Mouse (Mus musculus) CH12.LX (cell line): ENCODE measurements around the gene Arhgef10l. TPM values are rescaled to one million over a fixed set of nuclear protein-coding genes. Genes with fewer than 3 reads are reported as not detected.

Experiments used
- DNase-seq: peaks from one replicate; pipeline ENCODE4 v3.0.0-alpha.2; 2013; ENCODE audit errors: extremely low read depth
- H3K27ac ChIP-seq: 2 replicates; pipeline ENCODE4 v1.5.1; 2012; ENCODE audit warnings: low read depth, mild to moderate bottlenecking, control low read depth, moderate library complexity; ENCODE audit not compliant: insufficient read depth
- H3K27me3 ChIP-seq: replicated peaks from 2 replicates; pipeline ENCODE3; 2012; ENCODE audit warnings: inconsistent platforms
- H3K36me3 ChIP-seq, 2 experiments: replicated peaks in 1 of 2; 2 replicates each; pipeline versions ENCODE3 to v1.6.1; 2012; ENCODE audit warnings: inconsistent platforms in 1 of 2, low read length in 1 of 2, mild to moderate bottlenecking in 1 of 2, mixed read lengths in 1 of 2, moderate library complexity in 1 of 2; ENCODE audit not compliant: control insufficient read depth in 1 of 2, insufficient read depth in 1 of 2
- H3K4me1 ChIP-seq, 2 experiments: 2 replicates each; pipeline ENCODE4 v1.6.1; 2012; ENCODE audit warnings: inconsistent platforms in 1 of 2, moderate library complexity in 1 of 2; ENCODE audit not compliant: insufficient read depth in 2 of 2, control insufficient read depth in 1 of 2
- H3K4me2 ChIP-seq: 2 replicates; pipeline ENCODE4 v1.6.1; 2012; ENCODE audit warnings: low read depth, mild to moderate bottlenecking, control low read depth; ENCODE audit not compliant: poor library complexity, insufficient read depth, severe bottlenecking
- H3K4me3 ChIP-seq, 3 experiments: fragments of 150-350 bp in 1 of 3; sonication (generic) in 1 of 3; replicated peaks in 1 of 3; 2 replicates each; pipeline versions ENCODE3 to v1.5.1; 2011 to 2012; ENCODE audit warnings: low read depth in 2 of 3, low read length in 2 of 3, mild to moderate bottlenecking in 2 of 3, moderate library complexity in 2 of 3, control low read depth in 1 of 3, improper control_type of control experiment in 1 of 3, inconsistent platforms in 1 of 3, mixed read lengths in 1 of 3; ENCODE audit not compliant: poor library complexity in 1 of 3
- H3K79me2 ChIP-seq: replicated peaks from 2 replicates; pipeline ENCODE4 v1.6.1; 2012; ENCODE audit warnings: mild to moderate bottlenecking, moderate library complexity; ENCODE audit not compliant: control insufficient read depth, poor library complexity, insufficient read depth, severe bottlenecking; ENCODE audit errors: extremely low read depth
- H3K9ac ChIP-seq: 2 replicates; pipeline ENCODE4 v1.6.1; 2012; ENCODE audit warnings: low read depth, mild to moderate bottlenecking, control low read depth, moderate library complexity; ENCODE audit not compliant: insufficient read depth
- H3K9me3 ChIP-seq: replicated peaks from 2 replicates; pipeline ENCODE3; 2012; ENCODE audit warnings: low read length, inconsistent platforms, mixed read lengths
- CHD1 ChIP-seq: IDR thresholded peaks from 2 replicates; pipeline ENCODE4 v1.6.1; 2012; ENCODE audit warnings: low read depth, low read length, improper control_type of control experiment, inconsistent platforms
- CHD2 ChIP-seq: IDR thresholded peaks from 2 replicates; pipeline ENCODE4 v1.6.1; 2011; ENCODE audit warnings: low read length, improper control_type of control experiment
- E2F4 ChIP-seq: IDR thresholded peaks from 2 replicates; pipeline ENCODE4 v1.6.1; 2011; ENCODE audit warnings: low read depth, low read length, improper control_type of control experiment; ENCODE audit not compliant: insufficient replicate concordance
- ELF1 ChIP-seq: IDR thresholded peaks from 2 replicates; pipeline ENCODE4 v1.6.1; 2014; ENCODE audit warnings: low read depth, mild to moderate bottlenecking, inconsistent platforms, low read length, improper control_type of control experiment
- ETS1 ChIP-seq: conservative IDR thresholded peaks from 2 replicates; pipeline ENCODE4 v1.6.1; 2012; ENCODE audit warnings: low read depth, mild to moderate bottlenecking, inconsistent platforms, low read length, improper control_type of control experiment, moderate library complexity
- GABPA ChIP-seq: IDR thresholded peaks from 2 replicates; pipeline ENCODE4 v1.6.1; 2012; ENCODE audit warnings: low read depth, low read length, improper control_type of control experiment, inconsistent platforms; ENCODE audit not compliant: insufficient replicate concordance
- HCFC1 ChIP-seq: IDR thresholded peaks from 2 replicates; pipeline ENCODE4 v1.6.1; 2012; ENCODE audit warnings: low read depth, mild to moderate bottlenecking, inconsistent platforms, low read length, improper control_type of control experiment
- IRF4 ChIP-seq: IDR thresholded peaks from 2 replicates; pipeline ENCODE4 v1.6.1; 2014; ENCODE audit warnings: low read depth, mild to moderate bottlenecking, inconsistent platforms, low read length, improper control_type of control experiment
- JUND ChIP-seq: conservative IDR thresholded peaks from 2 replicates; pipeline ENCODE4 v1.6.1; 2011; ENCODE audit warnings: low read depth, low read length, improper control_type of control experiment
- KAT2A ChIP-seq: IDR thresholded peaks from 2 replicates; pipeline ENCODE4 v1.6.1; 2012; ENCODE audit warnings: low read length, improper control_type of control experiment, inconsistent platforms; ENCODE audit not compliant: insufficient replicate concordance
- MAFK ChIP-seq: IDR thresholded peaks from 2 replicates; pipeline ENCODE4 v1.6.1; 2011; ENCODE audit warnings: low read length, improper control_type of control experiment; ENCODE audit not compliant: insufficient replicate concordance
- MAX ChIP-seq: IDR thresholded peaks from 2 replicates; pipeline ENCODE4 v1.6.1; 2011; ENCODE audit warnings: low read length, improper control_type of control experiment
- MEF2A ChIP-seq: IDR thresholded peaks from 2 replicates; pipeline ENCODE4 v1.6.1; 2014; ENCODE audit warnings: low read depth, mild to moderate bottlenecking, inconsistent platforms, low read length, improper control_type of control experiment, borderline replicate concordance
- MYC ChIP-seq: IDR thresholded peaks from 2 replicates; pipeline ENCODE4 v1.6.1; 2011; ENCODE audit warnings: low read depth, mild to moderate bottlenecking, improper control_type of control experiment, low read length
- NELFE ChIP-seq: IDR thresholded peaks from 2 replicates; pipeline ENCODE4 v1.6.1; 2011; ENCODE audit warnings: low read depth, low read length, improper control_type of control experiment
- PAX5 ChIP-seq: IDR thresholded peaks from 2 replicates; pipeline ENCODE4 v1.6.1; 2012; ENCODE audit warnings: low read length, inconsistent platforms, mixed read lengths
- SIN3A ChIP-seq: IDR thresholded peaks from 2 replicates; pipeline ENCODE4 v1.6.1; 2012; ENCODE audit warnings: low read length, improper control_type of control experiment, inconsistent platforms
- SMC3 ChIP-seq: IDR thresholded peaks from 2 replicates; pipeline ENCODE4 v1.6.1; 2011; ENCODE audit warnings: low read depth, low read length, improper control_type of control experiment
- TCF12 ChIP-seq: IDR thresholded peaks from 2 replicates; pipeline ENCODE4 v1.6.1; 2014; ENCODE audit warnings: low read depth, mild to moderate bottlenecking, inconsistent platforms, low read length, improper control_type of control experiment
- USF1 ChIP-seq: IDR thresholded peaks from 2 replicates; pipeline ENCODE4 v1.6.1; 2014; ENCODE audit warnings: low read depth, mild to moderate bottlenecking, inconsistent platforms, low read length, improper control_type of control experiment
- USF2 ChIP-seq: conservative IDR thresholded peaks from 2 replicates; pipeline ENCODE4 v1.6.1; 2011; ENCODE audit warnings: low read depth, low read length, improper control_type of control experiment
- ZNF384 ChIP-seq: IDR thresholded peaks from 2 replicates; pipeline ENCODE4 v1.6.1; 2012; ENCODE audit warnings: low read depth, low read length, improper control_type of control experiment, inconsistent platforms
- dilution Hi-C: fragments of 300-500 bp; cut with MboI; formaldehyde crosslinking; loops from 2 replicates; pipeline ENCODE4 v1.14.3; 2020; ENCODE audit warnings: low sequenced_read_pairs; ENCODE audit not compliant: extremely low pct_unique_long_range_greater_than_20kb, extremely low pct_ligation_motif_present
- in situ Hi-C: fragments of 300-500 bp; cut with MboI; formaldehyde crosslinking; loops from 3 replicates; pipeline ENCODE4 v1.14.3; 2019; ENCODE audit warnings: low sequenced_read_pairs, low pct_ligation_motif_present, low pct_unique_long_range_greater_than_20kb, mixed read lengths
- polyA plus RNA-seq: library from polyadenylated mRNA; unstranded; fragments of >175 nt; gene quantifications from 2 replicates; pipeline ENCODE4 v1.2.1, GENCODE M21; 2012; ENCODE audit warnings: low read depth; ENCODE audit not compliant: insufficient read length
- total RNA-seq, 2 experiments: library from RNA; depleted of rRNA; stranded (reverse); fragments of 300-350 nt in 1 of 2; fragments of >200 nt in 1 of 2; gene quantifications; 2 replicates each; pipeline ENCODE4 v1.2.3; 2012 to 2014

The Arhgef10l gene
- total and polyA plus RNA-seq, 3 experiments: 4.5 to 15.8 (median 10.2) TPM

DNA sequence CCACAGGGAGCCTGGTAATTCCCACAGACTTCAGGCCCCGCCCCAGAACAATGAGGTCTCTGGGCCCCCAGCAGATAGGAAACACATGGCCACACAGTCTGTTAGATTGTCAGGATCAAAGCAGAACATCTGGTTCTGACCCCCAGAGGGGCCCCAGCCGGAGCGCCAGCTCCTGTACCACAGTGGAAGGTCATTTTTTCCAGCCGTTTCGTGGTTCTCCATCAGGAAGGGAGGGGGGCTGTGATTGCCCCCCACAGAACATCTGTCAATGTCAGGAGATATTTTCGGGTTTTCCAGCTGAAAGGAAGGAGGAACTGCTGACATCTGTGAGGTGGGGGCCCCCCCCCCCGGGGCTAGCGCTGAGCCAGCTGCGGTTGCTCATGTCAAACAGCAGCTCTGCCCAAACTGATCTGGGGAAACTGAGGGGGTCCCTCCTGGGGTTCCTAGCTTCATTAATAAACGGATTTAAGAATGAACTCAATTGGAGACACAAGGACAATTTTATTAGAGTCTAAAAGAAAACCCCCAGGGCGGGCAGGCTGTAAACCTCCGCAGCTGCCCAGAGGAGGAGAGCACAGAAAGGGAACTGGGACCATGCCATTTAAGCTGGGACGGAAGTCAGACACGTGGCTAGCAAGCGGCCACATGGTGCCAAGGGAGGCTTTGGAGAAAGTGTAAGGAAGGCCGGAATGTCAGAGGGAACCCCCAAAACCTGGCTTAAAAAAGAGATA is 18.5 kb upstream of the Arhgef10l start (continued):
- TF ChIP-seq HCFC1 (no peak), MAX (peak; percentile 99), SMC3 (no peak), USF1 (peak; percentile 60), ELF1 (peak; percentile 50), NELFE (peak; percentile 33; the same call in 1 of the 2 replicates), JUND (peak; percentile 42; the same call in 1 of the 2 replicates), PAX5 (no peak), MAFK (no peak; the same call in 1 of the 2 replicates), ZNF384 (no peak), GABPA (no peak), TCF12 (peak; percentile 98), SIN3A (peak; percentile 93), MYC (peak; percentile 100), CHD2 (peak; percentile 84), CHD1 (peak; percentile 62; the same call in 1 of the 2 replicates), E2F4 (no peak), USF2 (peak; percentile 55), MEF2A (peak; percentile 94), KAT2A (no peak), ETS1 (peak; percentile 98), IRF4 (peak; percentile 71)

GRCm38 (mm10) chr4:140683608-140684007 is 17.8 kb upstream of the Arhgef10l start:
- H3K9me3 ChIP-seq: no peaks in the 10 kb centered on the region
- peak overlapping the region in 1 of 3 experiments; percentile 27 for H3K4me3 ChIP-seq
- peaks cover 21 to 56% of the 10 kb centered on the region in 2 experiments for H3K4me1 ChIP-seq
- 0 out of 2 replicates have a peak overlapping the region, but pooled peaks have one; percentile 46 for H3K9ac ChIP-seq
- dilution Hi-C loops (no loop called here), in situ Hi-C loops (no loop called here)
- H3K4me2 ChIP-seq: peak overlapping the region; percentile 70
- H3K27me3 ChIP-seq: no peaks in the 10 kb centered on the region
- 0 out of 2 replicates have a peak, but pooled peaks have one; percentile 20 for TF ChIP-seq IRF4
- peak; percentile 53; the same call in 1 of the 2 replicates for TF ChIP-seq CHD2
- no peak for TF ChIP-seq GABPA
- H3K79me2 ChIP-seq: no peaks in the 10 kb centered on the region
- H3K27ac ChIP-seq: peak overlapping the region; percentile 82
- DNase-seq: peak; percentile 84
- no peaks in the 10 kb centered on the region for H3K36me3 ChIP-seq
